Mouse (Mus musculus) lung, embryonic 14.5 days (tissue): ENCODE measurements around the gene Ccdc8. TPM values are rescaled to one million over a fixed set of nuclear protein-coding genes. Genes with fewer than 3 reads are reported as not detected.

Experiments
- ATAC-seq: fragments of 200-750 bp; cut with Nextera tagmentation; 2 replicates; pipeline ENCODE4 v1.8.0; 2017; ENCODE audit warnings: mild to moderate bottlenecking, moderate TSS enrichment, moderate library complexity; ENCODE audit not compliant: insufficient read depth
- DNase-seq: peaks from one replicate; pipeline ENCODE4 v3.0.0-alpha.2; 2015
- H3K27ac ChIP-seq: fragments of 300-500 bp; sonication (generic); 2 replicates; pipeline ENCODE4 v1.5.1; 2014; ENCODE audit warnings: low read depth, mild to moderate bottlenecking, moderate library complexity
- H3K27me3 ChIP-seq: fragments of 300-500 bp; sonication (generic); 2 replicates; pipeline ENCODE4 v1.6.1; 2014; ENCODE audit warnings: low read length, control low read depth; ENCODE audit not compliant: insufficient read depth
- H3K36me3 ChIP-seq: fragments of 300-500 bp; sonication (generic); 2 replicates; pipeline ENCODE4 v1.6.1; 2014; ENCODE audit warnings: control low read depth; ENCODE audit not compliant: insufficient read depth
- H3K4me1 ChIP-seq: fragments of 300-500 bp; sonication (generic); 2 replicates; pipeline ENCODE4 v1.6.1; 2014; ENCODE audit warnings: antibody characterized with exemption, control low read depth; ENCODE audit not compliant: insufficient read depth
- H3K4me2 ChIP-seq: fragments of 300-500 bp; sonication (generic); 2 replicates; pipeline ENCODE4 v1.6.1; 2014; ENCODE audit warnings: mild to moderate bottlenecking
- H3K4me3 ChIP-seq: fragments of 300-500 bp; sonication (generic); 2 replicates; pipeline ENCODE4 v1.5.1; 2014; ENCODE audit warnings: low read depth, low read length
- H3K9ac ChIP-seq: fragments of 300-500 bp; sonication (generic); 2 replicates; pipeline ENCODE4 v1.6.1; 2014
- H3K9me3 ChIP-seq: fragments of 300-500 bp; sonication (generic); 2 replicates; pipeline ENCODE4 v1.6.1; 2016; ENCODE audit warnings: low read depth, low read length, control low read depth
- CTCF ChIP-seq: IDR thresholded peaks from 2 replicates; pipeline ENCODE4 v1.5.1; 2016; ENCODE audit warnings: antibody characterized with exemption, low read depth
- WGBS: fragments of 180-500 bp; shearing (Covaris S2); extraction: QIAGEN DNeasy Blood & Tissue Kit; methylation state at CpG from one replicate; pipeline ENCODE4 v1.1.7; 2014; 5-methylcytosine and 5-hydroxymethylcytosine counted together
- polyA plus RNA-seq: library from polyadenylated mRNA; unstranded; fragments of >200 nt; fragmentation: Nextera tagmentation; extraction: Ambion mirVana; gene quantifications from 2 replicates; pipeline ENCODE4 v1.2.1, GENCODE M21; 2014

Gene Ccdc8
- polyA plus RNA-seq, 1 experiment from 2014 or later = 29.2 TPM

DNA sequence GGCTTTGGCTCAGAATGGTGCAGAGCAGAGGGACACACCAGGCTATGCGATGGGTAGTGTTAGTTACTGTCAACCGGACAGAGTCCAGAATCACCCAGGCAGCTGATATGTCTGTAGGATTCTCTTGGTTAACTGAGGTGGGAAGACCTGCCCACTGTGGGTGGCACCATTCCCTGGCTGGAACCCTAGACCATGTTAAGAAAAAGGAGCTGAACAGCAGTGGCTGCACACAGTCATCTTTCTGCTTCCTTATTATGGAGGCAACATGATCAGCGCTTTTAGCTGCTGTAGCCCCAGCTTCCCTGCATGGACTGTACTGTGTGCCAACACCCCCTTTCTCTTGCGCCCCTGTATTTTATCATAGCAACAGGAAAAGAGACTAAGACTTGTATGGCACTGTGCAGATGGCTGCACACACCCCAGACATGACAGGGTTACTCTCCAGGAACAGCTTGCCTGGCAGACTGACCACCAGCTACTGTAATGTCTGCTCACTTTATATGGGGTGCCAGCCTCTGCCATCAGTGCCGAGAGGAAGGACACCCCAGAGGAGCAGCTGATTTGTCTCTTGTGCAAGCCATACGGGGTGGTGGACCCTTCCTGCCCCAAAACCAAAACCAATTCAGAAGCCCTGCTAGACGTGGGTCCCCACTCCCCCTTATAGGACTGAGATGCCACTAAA lies 19.5 kb downstream of the Ccdc8 start:
- no peak overlapping the region for H3K27ac ChIP-seq
- no peaks in the 10 kb centered on the region for H3K9me3 ChIP-seq
- no peaks in the 10 kb centered on the region for H3K4me1 ChIP-seq
- H3K27me3 ChIP-seq = no peaks in the 10 kb centered on the region
- WGBS = 92% methylated on average over 7 of the region's 7 CpGs
- no peak for TF ChIP-seq CTCF
- no peak overlapping the region for H3K4me2 ChIP-seq
- H3K36me3 ChIP-seq = peaks cover 99% of the 10 kb centered on the region
- no peak overlapping the region for H3K9ac ChIP-seq
- DNase-seq = no peak
- H3K4me3 ChIP-seq = no peak overlapping the region
- no peak for ATAC-seq

DNA sequence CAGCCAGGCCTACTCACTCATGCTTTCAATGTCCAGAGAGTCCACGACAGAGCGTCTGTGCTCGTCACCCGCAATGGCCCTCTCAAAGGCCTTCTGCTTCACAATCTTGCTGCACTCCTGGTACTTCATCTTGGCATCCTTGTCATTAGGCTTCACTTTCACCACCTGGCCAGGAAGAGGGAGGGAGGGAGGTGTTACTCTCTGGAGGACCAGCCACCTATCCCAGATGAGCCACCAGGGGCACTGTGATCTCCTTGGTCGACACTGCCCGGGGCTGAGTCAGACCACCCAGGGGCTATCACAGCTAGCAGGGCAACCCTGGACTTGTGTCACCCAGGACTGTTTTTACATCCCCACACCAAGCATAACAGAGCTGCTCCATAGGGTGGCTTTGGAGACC lies 22.9 kb downstream of the Ccdc8 start:
- Histone ChIP-seq H3K4me3 (no peak overlapping the region), H3K27me3 (no peaks in the 10 kb centered on the region), H3K4me1 (no peaks in the 10 kb centered on the region), H3K36me3 (peaks cover 96% of the 10 kb centered on the region), H3K9me3 (no peaks in the 10 kb centered on the region), H3K27ac (no peak overlapping the region), H3K9ac (no peak overlapping the region), H3K4me2 (no peak overlapping the region)
- TF ChIP-seq CTCF = 0 out of 2 replicates have a peak, but pooled peaks have one; percentile 17
- 85% methylated on average over 6 of the region's 6 CpGs for WGBS
- no peak for ATAC-seq
- no peak for DNase-seq

DNA sequence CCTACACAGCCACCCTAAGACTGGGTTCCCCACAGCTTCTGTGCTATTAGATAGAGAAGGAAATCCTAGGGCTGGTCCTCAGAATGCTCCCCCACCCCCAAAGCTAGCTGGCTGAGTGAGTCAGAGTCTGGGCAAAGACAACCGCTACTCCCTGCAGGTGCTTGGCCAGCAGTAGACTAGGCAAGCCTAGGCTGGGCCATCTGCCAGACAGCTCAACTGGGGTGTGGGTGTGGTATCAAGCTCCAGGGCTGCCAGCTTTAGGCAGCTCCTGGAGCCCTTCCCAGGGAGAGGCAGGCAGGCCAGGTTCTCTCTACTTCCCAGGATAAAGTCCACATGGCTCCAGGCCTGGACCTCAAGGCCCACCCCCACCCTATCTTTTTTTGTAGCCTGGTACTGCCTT lies 24.5 kb downstream of the Ccdc8 start:
- Histone ChIP-seq H3K4me2 (no peak overlapping the region), H3K36me3 (peaks cover 96% of the 10 kb centered on the region), H3K4me3 (no peak overlapping the region), H3K27ac (peak overlapping the region; percentile 43; the same call in 1 of the 2 replicates), H3K27me3 (no peaks in the 10 kb centered on the region), H3K4me1 (no peaks in the 10 kb centered on the region), H3K9me3 (no peaks in the 10 kb centered on the region), H3K9ac (no peak overlapping the region)
- ATAC-seq (peak; percentile 78), DNase-seq (peak; percentile 66)
- 72% methylated on average over 1 of the region's 1 CpGs for WGBS
- no peak for TF ChIP-seq CTCF

DNA sequence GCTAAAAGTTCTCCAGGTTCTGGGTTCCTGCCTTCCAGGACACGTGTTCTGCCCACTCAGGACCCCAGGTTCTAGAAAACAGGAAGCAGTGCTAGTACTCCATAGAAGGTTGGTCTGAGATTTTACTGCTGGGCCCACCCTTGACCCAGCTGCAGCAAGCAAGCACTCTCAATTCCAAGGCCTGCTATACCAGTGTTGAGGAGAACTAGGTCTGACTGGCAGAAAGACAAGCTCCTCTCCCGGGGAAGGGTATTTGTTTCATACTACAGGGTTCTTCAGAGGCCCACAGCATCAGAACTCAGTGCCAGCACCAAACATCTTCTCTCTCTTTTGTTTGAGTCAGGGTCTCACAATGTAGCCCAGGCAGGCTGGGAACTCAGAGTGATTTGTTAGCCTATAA lies 25.4 kb downstream of the Ccdc8 start:
- no peak for DNase-seq
- no peak overlapping the region for H3K27ac ChIP-seq

DNA sequence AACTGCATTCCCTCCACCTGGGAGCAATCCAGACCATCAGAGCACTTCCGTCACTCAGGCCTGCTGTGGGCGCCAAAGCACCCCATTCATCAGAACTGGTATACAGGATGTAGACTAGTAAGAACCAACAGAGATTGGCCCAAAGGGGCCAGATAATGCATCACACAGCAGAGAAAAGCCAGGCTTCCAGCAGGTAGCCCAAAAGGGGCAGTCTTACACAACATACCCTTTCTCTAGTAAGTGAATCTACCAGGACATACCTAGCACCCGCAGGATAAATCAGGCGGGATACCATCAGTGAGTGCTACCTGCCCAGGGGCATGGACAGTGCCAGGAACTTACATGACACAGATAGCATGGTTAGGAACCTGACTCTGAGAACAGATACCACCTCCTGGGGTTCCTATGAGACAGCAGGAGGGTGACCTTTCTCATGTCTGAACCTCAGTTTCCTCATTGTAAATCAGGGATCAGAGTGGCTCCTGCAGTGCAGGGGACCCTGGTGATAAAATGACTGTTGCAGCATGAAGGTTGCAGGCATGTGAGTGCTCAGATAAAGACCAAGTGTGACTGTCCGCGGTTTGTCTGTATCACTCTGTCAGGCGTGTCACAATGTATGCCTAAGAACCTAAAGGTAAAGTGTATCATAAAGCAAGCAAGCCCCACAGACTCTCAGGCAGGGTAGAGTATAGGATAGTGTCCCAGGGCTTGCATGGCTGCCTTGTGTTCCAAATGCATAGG lies 27.1 kb downstream of the Ccdc8 start:
- Histone ChIP-seq H3K27ac (no peak overlapping the region), H3K4me3 (no peak overlapping the region), H3K9me3 (no peaks in the 10 kb centered on the region), H3K4me2 (no peak overlapping the region), H3K36me3 (peaks cover 95% of the 10 kb centered on the region), H3K4me1 (no peaks in the 10 kb centered on the region), H3K27me3 (no peaks in the 10 kb centered on the region), H3K9ac (no peak overlapping the region)
- ATAC-seq (no peak), DNase-seq (no peak)
- TF ChIP-seq CTCF = no peak
- WGBS = 80% methylated on average over 7 of the region's 7 CpGs

More for the DNA sequence above, 25.4 kb downstream of the Ccdc8 start:
- Histone ChIP-seq H3K9ac (no peak overlapping the region), H3K4me3 (no peak overlapping the region), H3K36me3 (peaks cover 95% of the 10 kb centered on the region), H3K27me3 (no peaks in the 10 kb centered on the region), H3K4me2 (no peak overlapping the region), H3K9me3 (no peaks in the 10 kb centered on the region), H3K4me1 (no peaks in the 10 kb centered on the region)
- ATAC-seq = no peak
- no peak for TF ChIP-seq CTCF
- WGBS = 79% methylated on average over 2 of the region's 2 CpGs

DNA sequence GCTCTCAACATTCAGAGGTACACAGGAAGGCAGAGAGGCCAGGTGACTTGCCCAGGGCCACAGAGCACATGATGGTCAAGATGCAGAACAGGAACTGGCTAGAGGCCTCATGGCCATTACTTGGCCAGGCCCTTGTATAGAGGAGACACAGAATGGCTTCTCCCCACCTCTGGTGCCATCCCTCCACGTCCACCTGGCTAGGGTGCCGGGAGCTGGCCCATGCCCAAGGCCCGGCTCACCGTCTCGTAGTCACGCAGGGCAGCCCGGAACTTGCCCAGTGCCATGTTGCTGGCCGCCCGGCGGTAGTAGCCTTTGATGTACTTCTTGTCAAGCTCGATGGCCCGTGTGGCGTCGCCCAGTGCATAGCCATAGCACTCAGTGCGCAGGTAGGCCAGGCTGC lies 29.7 kb downstream of the Ccdc8 start:
- no peak for ATAC-seq
- H3K9ac ChIP-seq = no peak overlapping the region
- no peak for TF ChIP-seq CTCF
- H3K9me3 ChIP-seq = no peaks in the 10 kb centered on the region
- no peak overlapping the region for H3K4me2 ChIP-seq
- no peak overlapping the region for H3K4me3 ChIP-seq
- no peaks in the 10 kb centered on the region for H3K27me3 ChIP-seq
- H3K36me3 ChIP-seq = peaks cover 71% of the 10 kb centered on the region
- 96% methylated on average over 15 of the region's 15 CpGs for WGBS
- H3K27ac ChIP-seq = no peak overlapping the region
- DNase-seq = no peak
- no peaks in the 10 kb centered on the region for H3K4me1 ChIP-seq

DNA sequence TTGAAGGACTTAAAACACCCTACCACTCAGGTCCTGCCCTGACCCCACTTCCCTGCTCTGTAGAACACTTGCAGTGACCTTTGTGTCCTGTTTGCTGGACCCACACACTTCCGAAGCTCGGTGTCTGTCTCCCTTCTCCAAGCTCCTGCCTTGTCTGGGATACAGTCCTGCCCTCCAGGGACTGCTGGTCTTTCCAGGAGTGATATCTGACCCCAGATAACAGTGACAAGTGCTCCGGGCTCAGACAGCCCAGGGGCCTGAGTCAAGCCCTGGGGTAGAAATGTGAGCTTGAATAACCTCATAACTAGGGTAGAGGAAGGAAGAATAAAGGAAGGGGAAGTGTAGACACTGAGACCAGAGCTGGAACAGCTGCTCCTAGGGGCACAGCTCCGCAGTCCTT lies 31.2 kb downstream of the Ccdc8 start:
- Histone ChIP-seq H3K36me3 (peaks cover 58% of the 10 kb centered on the region), H3K9ac (no peak overlapping the region), H3K27me3 (no peaks in the 10 kb centered on the region), H3K27ac (peak overlapping the region; percentile 51; the same call in 1 of the 2 replicates), H3K9me3 (no peaks in the 10 kb centered on the region), H3K4me2 (no peak overlapping the region), H3K4me3 (no peak overlapping the region), H3K4me1 (no peaks in the 10 kb centered on the region)
- no peak for TF ChIP-seq CTCF
- ATAC-seq (no peak), DNase-seq (no peak)
- WGBS = 66% methylated on average over 4 of the region's 4 CpGs
